Mouse (Mus musculus): ENCODE measurements around the gene Lzic.
"Not testable (repeated sequence)": the region's sequence is repeated elsewhere in the genome, so short reads cannot be mapped to it uniquely, and the experiment has no call there.

The Lzic gene

DNA sequence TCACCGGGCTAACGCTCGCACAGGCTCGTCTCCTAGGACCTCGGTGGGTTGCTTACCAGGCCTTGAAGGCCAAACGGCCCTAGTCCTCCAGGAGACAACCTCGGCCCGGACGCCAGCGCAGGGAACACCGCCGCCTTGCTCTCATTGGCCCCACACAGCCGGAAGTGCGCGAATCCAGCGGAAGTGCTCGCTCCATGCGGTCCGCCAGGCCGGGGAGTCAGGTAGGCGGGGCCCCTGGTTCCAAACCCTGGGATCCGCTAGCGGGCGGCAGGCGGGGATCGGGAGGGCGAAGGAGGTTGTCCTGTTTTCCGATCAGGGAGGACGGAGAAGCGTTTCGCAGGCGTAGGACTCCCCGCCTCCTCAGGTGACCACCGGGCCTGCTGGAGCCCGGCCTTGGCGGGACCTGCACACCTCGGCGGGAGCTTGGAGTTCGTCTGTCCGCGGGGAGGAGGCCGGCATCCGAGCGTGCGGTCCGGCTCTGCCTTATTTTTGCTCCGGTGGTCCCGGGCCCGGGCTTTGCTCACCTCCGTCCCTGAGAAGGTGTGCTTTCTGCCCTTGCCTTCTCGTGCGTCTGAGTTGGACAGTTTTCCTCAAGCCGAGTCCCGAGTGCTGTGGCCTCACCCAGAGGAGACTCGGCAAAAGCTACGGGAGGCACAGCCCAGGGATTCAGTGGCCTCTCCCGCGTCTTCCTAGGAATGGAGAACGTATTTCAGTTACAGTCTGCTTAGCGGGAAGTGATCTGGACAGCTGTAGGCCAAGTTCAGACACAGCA lies at the start of gene Lzic, which contains the start of gene Nmnat1:
Gene Lzic, plus strand, starts transcription at position 177 of the 772 bp plus-strand sequence.
Gene Nmnat1, minus strand, starts transcription at position 150 of the 772 bp plus-strand sequence.
- peak; percentile 71 for DNase-seq (ENCODE audit: low read depth, low spot score)

- no peak for DNase-seq (ENCODE audit: low read depth, low spot score)
Observed at GRCm38 (mm10) chr4:149440576-149440975, 44.5 kb upstream of the Lzic start.

- DNase-seq (ENCODE audit: low read depth, low spot score): no peak
Observed at GRCm38 (mm10) chr4:149442436-149442835, 42.6 kb upstream of the Lzic start.

- no peak for DNase-seq (ENCODE audit: low read depth, low spot score)
Observed at GRCm38 (mm10) chr4:149444465-149444864, 40.6 kb upstream of the Lzic start.

- peak; percentile 50 for DNase-seq (ENCODE audit: low read depth, low spot score)
Observed at GRCm38 (mm10) chr4:149444964-149445701, 39.9 kb upstream of the Lzic start.

- DNase-seq (ENCODE audit: low read depth, low spot score): no peak
Observed at GRCm38 (mm10) chr4:149445868-149446267, 39.2 kb upstream of the Lzic start.

DNA sequence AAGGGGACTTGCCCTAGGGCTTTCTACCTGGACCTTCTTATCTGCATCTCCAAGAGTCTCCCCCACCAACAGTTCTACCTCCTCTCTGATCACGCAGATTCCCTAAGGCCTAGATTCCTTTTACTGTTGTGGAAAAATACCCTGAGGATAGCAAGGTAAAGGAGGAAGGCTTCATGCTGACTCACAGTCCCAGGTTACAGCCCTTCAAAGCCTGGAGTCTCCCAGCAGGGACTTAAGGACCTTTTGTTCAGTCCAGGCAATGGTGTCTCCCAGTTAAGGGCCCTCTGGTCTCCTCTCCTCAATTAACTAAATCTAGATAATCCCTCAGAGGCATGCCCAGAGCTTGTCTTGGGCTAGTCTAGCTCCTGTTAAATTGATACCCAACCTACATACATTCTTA lies 38.7 kb upstream of the Lzic start:
- no peak for DNase-seq (ENCODE audit: low read depth, low spot score)

DNA sequence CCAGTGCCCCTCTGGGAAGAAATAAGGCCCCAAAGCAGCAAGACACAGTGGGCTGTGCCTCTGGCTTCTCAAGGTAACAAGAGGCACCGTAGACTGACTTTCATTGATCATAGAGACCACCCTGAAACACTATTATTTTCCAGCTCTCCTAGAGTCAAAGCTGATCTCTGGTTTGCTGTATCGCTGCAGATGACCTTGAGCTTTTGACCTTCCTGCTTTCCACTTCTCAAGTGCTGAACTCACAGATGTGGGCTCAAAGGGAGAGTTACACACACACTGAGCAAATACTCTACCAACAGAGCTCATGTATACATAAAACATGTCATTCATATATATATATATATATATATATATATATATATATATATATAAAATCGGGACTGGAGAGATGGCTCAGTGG lies 34.4 kb upstream of the Lzic start:
- DNase-seq (ENCODE audit: low read depth, low spot score): no peak

DNA sequence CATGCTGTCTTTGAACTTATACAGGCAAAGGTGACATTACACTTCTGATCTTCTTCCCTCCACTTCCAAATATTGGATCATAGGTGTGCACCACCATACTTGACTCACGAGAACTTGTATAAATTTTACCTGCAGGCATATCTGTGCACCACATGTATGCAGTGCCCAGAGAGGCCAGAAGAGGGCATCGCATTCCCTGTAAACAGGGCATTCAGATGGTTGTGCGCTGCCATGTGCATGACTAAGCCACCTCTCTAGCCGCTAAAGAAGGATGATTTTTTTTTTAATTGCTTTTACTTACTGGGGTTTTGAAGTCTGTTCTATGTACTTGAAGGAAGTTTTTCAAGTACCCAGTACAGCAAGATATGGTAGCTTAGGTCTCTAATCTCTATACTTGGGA lies 31.4 kb upstream of the Lzic start:
- no peak for DNase-seq (ENCODE audit: low read depth, low spot score)

- DNase-seq (ENCODE audit: low read depth, low spot score): no peak
Observed at GRCm38 (mm10) chr4:149454263-149454662, 30.8 kb upstream of the Lzic start.

DNA sequence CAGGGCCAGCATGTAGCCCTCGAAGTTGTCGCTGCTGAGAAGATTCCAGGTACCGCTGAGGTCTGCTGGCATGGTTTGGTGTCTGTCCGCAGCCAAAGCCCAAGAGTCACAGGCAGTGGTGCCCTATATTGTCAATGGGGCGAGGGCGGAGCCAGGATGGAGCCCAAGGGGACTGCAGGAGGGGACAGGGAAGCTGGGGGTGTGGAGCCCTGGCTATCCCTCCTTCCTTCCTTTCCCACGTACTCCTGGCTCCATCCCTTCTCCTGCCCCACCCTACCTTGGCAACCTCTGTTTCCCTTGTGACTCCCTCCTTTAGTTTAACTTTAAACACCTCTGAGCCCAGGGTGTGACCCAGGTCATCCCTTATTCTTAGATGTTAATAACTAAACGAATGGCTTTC lies 30.1 kb upstream of the Lzic start, which contains the start of gene Rbp7:
Gene Rbp7, minus strand, starts transcription at position 100 of the 400 bp plus-strand sequence.
- DNase-seq (ENCODE audit: low read depth, low spot score): no peak

DNA sequence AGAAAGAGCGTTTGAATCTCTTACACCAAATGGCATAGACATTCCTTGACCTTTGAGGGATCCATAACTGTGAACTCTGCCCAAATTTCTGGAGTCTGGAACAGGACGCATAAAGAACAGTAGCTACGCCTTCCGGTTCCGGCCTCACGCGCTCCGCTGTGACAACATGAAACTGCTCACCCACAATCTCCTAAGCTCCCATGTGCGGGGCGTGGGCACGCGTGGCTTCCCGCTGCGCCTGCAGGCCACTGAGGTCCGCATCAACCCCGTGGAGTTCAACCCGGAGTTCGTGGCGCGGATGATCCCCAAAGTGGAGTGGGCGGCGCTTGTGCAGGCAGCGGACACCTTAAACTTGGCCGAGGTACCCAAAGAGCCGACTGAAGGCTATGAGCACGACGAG lies 27.9 kb upstream of the Lzic start:
- DNase-seq (ENCODE audit: low read depth, low spot score): not testable (repeated sequence)

DNA sequence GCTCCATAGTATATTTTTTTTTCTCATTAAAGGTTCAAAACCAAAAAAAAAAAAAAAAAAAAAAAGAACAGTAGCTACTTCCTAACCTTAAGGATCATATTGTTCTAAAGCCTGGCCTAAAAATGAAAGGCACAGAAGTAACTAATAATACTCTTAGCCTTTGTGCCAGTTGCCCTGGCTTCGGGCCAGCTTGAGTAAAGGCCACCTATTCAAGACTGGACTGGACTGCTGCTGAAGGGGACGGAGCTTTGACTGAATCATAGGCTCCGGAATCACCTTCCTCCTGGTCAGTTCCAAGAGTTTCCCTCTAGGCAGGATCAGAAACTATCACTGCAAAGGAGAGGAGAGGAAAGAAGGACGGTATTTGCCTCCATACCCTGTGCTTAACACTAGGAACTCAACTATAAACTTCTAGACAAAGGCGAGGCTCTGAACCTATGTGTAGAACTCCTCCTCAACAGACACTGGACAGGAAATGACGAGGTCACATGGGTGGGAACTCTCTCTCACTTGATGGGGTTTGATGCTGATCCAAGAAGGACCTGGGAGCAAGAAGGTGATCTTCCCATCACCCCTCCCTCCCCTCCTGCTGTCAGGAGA lies 27.1 kb upstream of the Lzic start:
- DNase-seq (ENCODE audit: low read depth, low spot score): no peak

- DNase-seq (ENCODE audit: low read depth, low spot score): no peak
Observed at GRCm38 (mm10) chr4:149458526-149458925, 26.5 kb upstream of the Lzic start.

DNA sequence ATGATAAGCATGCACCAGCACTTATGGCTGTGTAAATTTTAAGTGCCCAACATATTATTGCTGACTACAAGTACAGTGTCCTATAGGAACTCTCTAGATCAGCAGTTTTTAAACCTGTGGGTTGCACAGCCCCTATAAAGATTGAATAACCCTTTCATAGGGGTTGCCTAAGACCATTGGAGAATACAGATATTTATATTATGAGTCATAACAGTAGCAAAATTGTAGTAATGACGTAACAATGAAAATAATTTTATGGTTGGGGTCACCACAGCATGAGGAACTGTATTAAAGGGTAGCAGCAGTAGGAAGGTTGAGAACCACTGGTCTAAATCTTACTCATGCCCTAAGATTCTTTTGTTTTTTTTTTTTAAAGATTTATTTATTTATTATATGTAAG lies 25.6 kb upstream of the Lzic start:
- no peak for DNase-seq (ENCODE audit: low read depth, low spot score)

DNA sequence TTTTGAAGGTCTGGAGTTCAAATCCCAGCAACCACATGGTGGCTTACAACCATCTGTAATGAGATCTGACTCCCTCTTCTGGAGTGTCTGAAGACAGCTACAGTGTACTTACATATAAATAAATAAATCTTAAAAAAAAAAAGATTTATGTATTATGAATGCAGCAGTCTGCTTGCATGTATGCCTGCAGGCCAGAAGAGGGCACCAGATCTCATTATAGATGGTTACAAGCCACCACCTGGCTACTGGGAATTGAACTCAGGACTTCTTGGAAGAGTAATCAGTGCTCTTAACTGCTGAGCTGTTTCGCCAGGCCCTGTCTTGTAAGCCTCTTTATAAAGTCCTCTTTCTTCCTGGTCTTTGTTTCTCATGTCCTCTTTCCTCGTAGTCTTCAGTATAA lies 24.6 kb upstream of the Lzic start:
- not testable (repeated sequence) for DNase-seq (ENCODE audit: low read depth, low spot score)

- DNase-seq (ENCODE audit: low read depth, low spot score): no peak
Observed at GRCm38 (mm10) chr4:149461579-149462304, 23.3 kb upstream of the Lzic start.

- DNase-seq (ENCODE audit: low read depth, low spot score): no peak
Observed at GRCm38 (mm10) chr4:149462305-149462971, 22.6 kb upstream of the Lzic start.

- DNase-seq (ENCODE audit: low read depth, low spot score): no peak
Observed at GRCm38 (mm10) chr4:149463435-149463950, 21.5 kb upstream of the Lzic start.

DNA sequence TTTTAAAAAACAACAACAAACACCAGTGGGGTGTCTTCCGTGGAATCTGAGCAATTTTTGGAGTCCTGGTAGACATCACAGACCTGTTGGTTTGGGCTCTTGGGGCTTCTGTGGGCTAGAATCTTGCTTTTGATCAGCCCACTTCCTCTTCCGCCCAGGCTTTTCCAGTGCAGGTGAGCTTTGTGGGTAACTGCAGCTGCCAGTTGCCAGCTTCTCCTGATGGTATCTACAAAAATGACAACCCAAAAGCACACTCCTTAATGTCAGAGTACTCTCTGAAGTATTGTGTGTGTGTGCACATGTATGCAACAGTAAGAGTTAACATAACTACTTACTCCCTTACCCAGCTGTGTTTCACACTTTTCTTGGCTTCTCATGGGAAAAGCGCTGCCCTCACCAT lies 15.5 kb upstream of the Lzic start:
- no peak for DNase-seq (ENCODE audit: low read depth, low spot score)

- no peak for DNase-seq (ENCODE audit: low read depth, low spot score)
Observed at GRCm38 (mm10) chr4:149475096-149475495, 9.9 kb upstream of the Lzic start.

All from c-Kit-negative CD71-positive TER-119-positive erythroid progenitor cells, embryonic 14.5 days (primary cell).